Mouse (Mus musculus) midbrain, embryonic 14.5 days (tissue): Measurements from ENCODE around the gene Dgke. TPM values are rescaled to one million over a fixed set of nuclear protein-coding genes. Genes with fewer than 3 reads are reported as not detected.

Experiments used
- ATAC-seq: fragments of 200-750 bp; cut with Nextera tagmentation; 2 replicates; pipeline ENCODE4 v1.8.0; 2017; ENCODE audit warnings: moderate number of reproducible peaks, moderate library complexity; ENCODE audit not compliant: low FRiP score, low TSS enrichment
- DNase-seq: peaks from one replicate; pipeline ENCODE4 v3.0.0-alpha.2; 2015
- H3K27ac ChIP-seq: fragments of 300-500 bp; sonication (generic); replicated peaks from 2 replicates; pipeline ENCODE4 v1.5.1; 2014; ENCODE audit warnings: mild to moderate bottlenecking, low read depth, low read length, moderate library complexity
- H3K27me3 ChIP-seq: fragments of 300-500 bp; sonication (generic); 2 replicates; pipeline ENCODE4 v1.6.1; 2014; ENCODE audit warnings: low read length, control low read depth, mixed read lengths; ENCODE audit not compliant: control insufficient read depth, insufficient read depth
- H3K36me3 ChIP-seq: fragments of 300-500 bp; sonication (generic); 2 replicates; pipeline ENCODE4 v1.6.1; 2014; ENCODE audit warnings: low read length, control low read depth; ENCODE audit not compliant: control insufficient read depth, insufficient read depth
- H3K4me1 ChIP-seq: fragments of 300-500 bp; sonication (generic); 2 replicates; pipeline ENCODE4 v1.6.1; 2014; ENCODE audit warnings: mild to moderate bottlenecking, antibody characterized with exemption, low read length, control low read depth; ENCODE audit not compliant: control insufficient read depth, insufficient read depth
- H3K4me2 ChIP-seq: fragments of 300-500 bp; sonication (generic); 2 replicates; pipeline ENCODE4 v1.6.1; 2014; ENCODE audit warnings: mild to moderate bottlenecking, low read length, moderate library complexity
- H3K4me3 ChIP-seq: fragments of 300-500 bp; sonication (generic); replicated peaks from 2 replicates; pipeline ENCODE4 v1.5.1; 2014; ENCODE audit warnings: low read depth, low read length
- H3K9ac ChIP-seq: fragments of 300-500 bp; sonication (generic); replicated peaks from 2 replicates; pipeline ENCODE4 v1.6.1; 2014; ENCODE audit warnings: mild to moderate bottlenecking, low read length, moderate library complexity
- H3K9me3 ChIP-seq: fragments of 300-500 bp; sonication (generic); 2 replicates; pipeline ENCODE4 v1.6.1; 2016; ENCODE audit warnings: low read length, control low read depth, mixed read lengths; ENCODE audit not compliant: control insufficient read depth
- WGBS: fragments of 180-500 bp; shearing (Covaris S2); extraction: QIAGEN DNeasy Blood & Tissue Kit; methylation state at CpG from one replicate; pipeline ENCODE4 v1.1.7; 2014; 5-methylcytosine and 5-hydroxymethylcytosine counted together
- polyA plus RNA-seq: library from polyadenylated mRNA; unstranded; fragments of >200 nt; fragmentation: Nextera tagmentation; extraction: Ambion mirVana; gene quantifications from 2 replicates; pipeline ENCODE4 v1.2.1, GENCODE M21; 2014

Dgke gene
- polyA plus RNA-seq, 1 experiment from 2014 or later, result 16.2 TPM

DNA sequence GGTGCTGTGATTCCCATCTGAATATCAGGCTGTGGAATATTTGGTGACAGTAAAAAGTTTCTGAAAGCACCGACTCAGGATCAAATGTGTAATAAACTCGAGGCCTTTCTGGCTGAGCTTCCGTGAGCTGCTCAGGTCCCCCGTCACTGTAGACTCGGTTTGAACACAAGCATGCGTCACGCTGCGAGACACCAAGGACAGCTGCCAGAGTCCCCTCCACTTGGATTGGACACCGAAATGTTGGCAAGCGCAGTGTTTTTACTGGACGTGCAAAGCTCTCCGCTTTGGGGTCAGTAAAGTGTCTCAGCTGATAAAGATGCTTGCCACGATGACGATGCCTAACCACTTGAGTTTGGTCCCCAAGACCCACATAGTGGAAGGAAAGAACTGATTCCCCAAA, 2.0 kb upstream of the Dgke start:
- no peak overlapping the region for H3K9ac ChIP-seq
- 94% methylated on average over 14 of the region's 14 CpGs for WGBS
- no peak for ATAC-seq
- H3K27me3 ChIP-seq, result no peaks in the 10 kb centered on the region
- H3K27ac ChIP-seq, result no peak overlapping the region
- no peak overlapping the region for H3K4me2 ChIP-seq
- no peaks in the 10 kb centered on the region for H3K36me3 ChIP-seq
- no peak overlapping the region for H3K4me3 ChIP-seq
- H3K9me3 ChIP-seq, result no peaks in the 10 kb centered on the region
- no peaks in the 10 kb centered on the region for H3K4me1 ChIP-seq
- no peak for DNase-seq

DNA sequence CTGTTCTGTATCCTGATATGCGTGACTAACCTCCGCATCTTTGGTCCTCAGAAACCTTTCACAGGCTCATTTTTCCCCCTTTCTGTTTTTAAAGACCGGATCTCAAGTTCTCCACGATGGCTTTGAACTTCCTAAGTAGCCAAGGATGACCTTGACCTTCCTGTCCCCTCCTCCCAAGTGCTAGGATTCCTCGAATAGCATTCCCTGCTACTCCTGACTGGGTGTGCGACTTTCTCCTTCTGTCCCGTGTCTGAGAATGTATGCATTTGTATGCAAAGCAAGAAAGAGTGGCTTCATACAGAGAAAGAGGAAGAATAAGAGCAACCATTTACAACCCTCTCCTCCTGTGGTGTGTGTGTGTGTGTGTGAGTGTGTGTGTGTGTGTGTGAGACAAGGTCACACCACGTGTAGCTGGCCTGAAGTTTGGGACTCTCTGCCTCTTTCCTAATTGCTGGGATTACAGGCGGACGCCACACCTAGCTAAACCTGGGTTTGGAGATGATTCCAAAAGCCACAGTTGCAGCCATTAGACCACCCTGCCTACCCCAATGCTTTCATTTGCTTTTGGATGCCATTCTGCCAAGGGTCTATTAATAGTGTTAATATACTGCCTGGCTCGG, 1.3 kb upstream of the Dgke start:
- DNase-seq, result no peak
- Histone ChIP-seq H3K9me3 (no peaks in the 10 kb centered on the region), H3K4me1 (no peaks in the 10 kb centered on the region), H3K27me3 (no peaks in the 10 kb centered on the region), H3K4me2 (no peak overlapping the region), H3K27ac (no peak overlapping the region), H3K36me3 (no peaks in the 10 kb centered on the region), H3K9ac (no peak overlapping the region), H3K4me3 (no peak overlapping the region)
- 74% methylated on average over 11 of the region's 11 CpGs for WGBS
- no peak for ATAC-seq

DNA sequence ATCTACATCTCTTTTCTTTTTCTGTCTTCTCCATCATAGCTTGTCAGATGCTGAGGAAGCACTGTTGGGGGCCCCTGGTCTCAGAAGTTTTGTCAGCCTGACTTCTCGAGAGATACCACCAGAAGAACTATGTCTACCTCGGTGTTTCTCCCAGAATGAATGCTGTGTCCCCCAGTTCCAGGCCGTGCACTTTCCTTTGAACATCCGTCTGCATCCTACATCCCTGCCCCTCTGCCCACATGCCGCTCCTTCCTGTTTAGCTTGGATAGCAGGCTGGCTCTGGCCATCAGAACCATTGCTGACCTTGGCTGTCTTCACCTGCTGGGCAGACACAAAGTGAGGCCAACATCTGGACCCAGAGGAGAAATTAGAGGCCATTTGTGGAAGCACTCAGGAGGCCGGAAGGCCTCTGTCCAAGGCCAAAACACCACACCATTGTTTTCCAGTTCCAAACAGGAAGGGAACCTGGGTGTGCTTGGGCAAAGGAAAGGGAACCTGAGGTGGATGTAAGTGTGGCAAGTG, 712 bp upstream of the Dgke start:
- DNase-seq (no peak), ATAC-seq (no peak)
- H3K27ac ChIP-seq, result no peak overlapping the region
- H3K4me2 ChIP-seq, result no peak overlapping the region
- H3K9ac ChIP-seq, result no peak overlapping the region
- no peaks in the 10 kb centered on the region for H3K27me3 ChIP-seq
- H3K36me3 ChIP-seq, result no peaks in the 10 kb centered on the region
- WGBS, result 72% methylated on average over 6 of the region's 6 CpGs
- no peaks in the 10 kb centered on the region for H3K4me1 ChIP-seq
- no peaks in the 10 kb centered on the region for H3K9me3 ChIP-seq
- no peak overlapping the region for H3K4me3 ChIP-seq

DNA sequence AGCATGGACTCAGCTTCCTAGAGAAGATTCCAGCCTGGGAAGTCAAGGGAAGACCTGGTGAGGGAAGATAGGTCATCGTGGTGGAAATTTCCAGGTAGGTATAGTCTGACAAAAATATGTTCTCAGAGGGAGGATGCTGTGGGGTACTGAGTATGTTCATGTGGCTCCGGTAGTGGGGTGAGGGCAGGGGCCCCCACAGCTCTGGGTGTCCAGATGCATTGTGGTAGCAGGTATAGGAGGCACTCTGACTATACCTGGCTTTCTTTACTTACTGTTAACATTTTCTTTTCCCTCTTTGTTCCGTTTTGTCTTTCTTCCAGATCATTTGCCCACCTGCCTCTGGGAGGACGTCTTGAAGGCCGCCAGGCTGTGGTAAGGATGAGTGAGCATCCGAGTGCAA, 524 bp downstream of the Dgke start:
- H3K27me3 ChIP-seq, result no peaks in the 10 kb centered on the region
- H3K4me1 ChIP-seq, result no peaks in the 10 kb centered on the region
- DNase-seq, result no peak
- H3K4me2 ChIP-seq, result no peak overlapping the region
- H3K9me3 ChIP-seq, result no peaks in the 10 kb centered on the region
- no peaks in the 10 kb centered on the region for H3K36me3 ChIP-seq
- 80% methylated on average over 6 of the region's 6 CpGs for WGBS
- no peak overlapping the region for H3K9ac ChIP-seq
- no peak overlapping the region for H3K4me3 ChIP-seq
- no peak for ATAC-seq
- no peak overlapping the region for H3K27ac ChIP-seq

DNA sequence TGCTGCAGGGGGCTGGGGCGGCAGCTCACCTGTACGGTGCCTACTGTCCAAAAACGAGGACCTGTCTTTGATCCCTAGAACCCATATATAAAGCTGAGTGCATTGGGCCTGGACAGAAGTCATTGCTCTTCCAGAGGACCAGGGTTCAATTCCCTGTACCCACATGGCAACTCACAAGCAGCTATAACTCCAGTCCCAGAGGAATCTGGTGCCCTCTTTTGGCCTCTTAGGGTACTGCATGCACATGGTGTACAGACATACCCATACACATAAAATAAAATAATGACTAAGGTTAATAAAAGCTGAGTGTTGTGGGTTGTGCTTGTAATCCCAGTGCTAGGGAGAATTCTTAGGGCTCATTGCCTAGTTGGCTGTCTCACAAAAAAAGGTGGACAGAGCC, 1.4 kb downstream of the Dgke start:
- no peak overlapping the region for H3K4me3 ChIP-seq
- WGBS, result 98% methylated on average over 3 of the region's 3 CpGs
- ATAC-seq (no peak), DNase-seq (no peak)
- H3K4me1 ChIP-seq, result no peaks in the 10 kb centered on the region
- H3K27me3 ChIP-seq, result no peaks in the 10 kb centered on the region
- no peak overlapping the region for H3K4me2 ChIP-seq
- no peak overlapping the region for H3K9ac ChIP-seq
- H3K9me3 ChIP-seq, result no peaks in the 10 kb centered on the region
- H3K27ac ChIP-seq, result no peak overlapping the region
- no peaks in the 10 kb centered on the region for H3K36me3 ChIP-seq

DNA sequence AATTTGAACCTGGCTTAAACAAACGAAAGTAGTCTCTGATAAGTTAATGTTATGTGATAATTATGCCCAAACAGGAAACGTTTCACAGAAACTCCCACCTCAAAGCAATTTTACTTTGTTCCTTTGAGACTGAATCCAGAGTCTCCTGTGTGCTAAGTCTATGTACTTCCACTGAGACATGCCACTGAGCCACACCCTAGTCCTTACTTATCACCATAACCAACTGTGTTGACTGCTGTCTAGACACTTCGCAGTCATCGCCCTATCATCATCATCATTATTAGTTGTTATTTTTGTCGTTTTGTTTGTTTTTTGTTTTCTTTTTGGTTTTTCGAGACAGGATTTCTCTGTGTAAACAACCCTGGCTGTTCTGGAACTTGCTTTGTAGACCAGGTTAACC, 2.3 kb downstream of the Dgke start:
- no peaks in the 10 kb centered on the region for H3K36me3 ChIP-seq
- WGBS, result 88% methylated on average over 6 of the region's 6 CpGs
- no peaks in the 10 kb centered on the region for H3K9me3 ChIP-seq
- no peak for ATAC-seq
- no peak overlapping the region for H3K4me3 ChIP-seq
- DNase-seq, result no peak
- H3K27me3 ChIP-seq, result no peaks in the 10 kb centered on the region
- no peak overlapping the region for H3K27ac ChIP-seq
- H3K4me2 ChIP-seq, result no peak overlapping the region
- peaks cover 7% of the 10 kb centered on the region for H3K4me1 ChIP-seq
- no peak overlapping the region for H3K9ac ChIP-seq

DNA sequence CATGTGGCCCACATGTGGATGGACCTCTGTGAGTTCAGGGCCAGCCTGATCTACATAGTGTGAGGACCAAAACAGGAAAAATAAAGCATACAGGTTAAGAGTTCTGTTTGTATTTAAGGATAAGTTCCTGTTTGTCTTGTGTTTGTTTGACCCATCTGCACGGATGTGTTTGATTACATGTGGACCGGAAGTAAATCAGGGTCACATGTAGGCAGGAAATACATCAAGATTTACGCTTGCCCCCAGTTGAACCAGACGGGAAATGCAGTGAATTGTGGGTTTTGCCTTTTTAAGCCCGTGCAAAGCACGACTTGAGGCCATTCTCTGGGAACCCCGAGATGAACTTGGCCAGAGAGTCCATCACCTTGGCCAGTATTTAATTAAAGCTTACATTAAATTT, 5.3 kb downstream of the Dgke start:
- H3K9me3 ChIP-seq, result no peaks in the 10 kb centered on the region
- no peak overlapping the region for H3K4me3 ChIP-seq
- H3K4me1 ChIP-seq, result peaks cover 26% of the 10 kb centered on the region
- no peak for DNase-seq
- H3K9ac ChIP-seq, result no peak overlapping the region
- H3K27me3 ChIP-seq, result no peaks in the 10 kb centered on the region
- H3K36me3 ChIP-seq, result 0 out of 2 replicates have a peak, but pooled peaks cover 2% of the 10 kb centered on the region
- H3K27ac ChIP-seq, result no peak overlapping the region
- 93% methylated on average over 7 of the region's 7 CpGs for WGBS
- no peak overlapping the region for H3K4me2 ChIP-seq
- ATAC-seq, result no peak

DNA sequence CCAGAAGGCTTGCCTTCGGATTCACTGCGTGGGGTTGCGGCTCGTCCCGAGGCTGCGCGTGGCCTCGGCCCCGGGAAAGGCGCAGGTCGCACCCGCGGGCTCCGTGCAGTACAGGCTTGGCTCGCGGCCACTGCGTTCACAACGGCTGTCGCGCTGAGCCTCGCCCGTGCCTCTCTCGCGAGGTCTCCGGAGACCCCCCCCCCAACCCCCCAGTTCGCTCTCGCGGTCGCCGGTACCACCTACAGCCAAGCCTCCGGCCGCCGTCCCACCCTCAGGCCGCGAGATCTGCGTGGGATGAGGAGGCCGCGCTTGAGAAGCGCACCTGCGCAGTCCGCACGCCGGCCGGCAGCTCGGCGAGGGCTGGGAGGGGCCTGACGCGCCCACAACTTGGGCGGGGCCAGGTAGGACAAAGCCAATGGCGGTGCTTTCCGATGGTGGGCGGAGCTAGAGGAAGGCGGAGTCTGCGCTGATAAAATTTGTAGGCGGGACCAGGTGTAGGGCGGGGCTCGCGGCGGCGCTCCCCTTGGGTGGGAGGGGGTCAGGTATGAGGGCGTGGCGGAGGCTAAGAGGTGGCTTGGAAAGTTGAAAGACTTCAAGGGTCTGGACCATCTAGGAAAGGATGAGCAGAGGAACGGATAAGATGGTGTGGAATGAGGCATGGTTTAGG, 6.1 kb downstream of the Dgke start:
- peak; percentile 94 for DNase-seq
- H3K4me2 ChIP-seq, result peak overlapping the region; percentile 85
- H3K9me3 ChIP-seq, result no peaks in the 10 kb centered on the region
- no peaks in the 10 kb centered on the region for H3K27me3 ChIP-seq
- H3K4me3 ChIP-seq, result peak overlapping the region; percentile 87
- H3K4me1 ChIP-seq, result peaks cover 26% of the 10 kb centered on the region
- H3K27ac ChIP-seq, result peak overlapping the region; percentile 74
- ATAC-seq, result peak; percentile 93
- H3K36me3 ChIP-seq, result 0 out of 2 replicates have a peak, but pooled peaks cover 3% of the 10 kb centered on the region
- under 1% methylated on average over 63 of the region's 63 CpGs for WGBS
- peak overlapping the region; percentile 88 for H3K9ac ChIP-seq

DNA sequence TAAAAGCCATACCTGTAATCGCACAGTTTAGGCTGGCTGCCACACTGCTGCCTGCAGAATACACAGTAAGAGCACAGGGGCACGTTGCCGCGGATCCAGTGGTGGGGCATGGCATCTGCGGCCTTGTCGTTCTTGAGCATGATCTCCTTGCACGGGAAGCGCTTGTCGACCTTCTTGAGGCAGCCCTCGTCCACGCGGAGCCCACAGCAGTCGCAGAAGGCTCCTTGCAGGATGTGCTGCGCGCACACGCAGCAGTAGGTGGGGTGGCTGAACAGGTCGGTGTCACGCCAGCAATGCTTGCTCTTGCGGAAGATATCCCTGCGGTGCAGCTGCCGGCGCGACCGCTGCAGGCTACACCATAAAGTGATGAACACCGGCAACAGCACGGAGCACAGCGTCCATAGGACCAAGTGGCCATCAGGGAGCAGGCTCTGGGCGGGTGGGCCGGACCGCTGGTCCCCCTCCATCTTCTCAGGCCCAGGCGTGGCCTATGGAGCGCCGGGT, 6.7 kb downstream of the Dgke start:
- H3K27ac ChIP-seq, result peak overlapping the region; percentile 74
- DNase-seq (peak; percentile 69), ATAC-seq (peak; percentile 81)
- peak overlapping the region; percentile 85 for H3K4me2 ChIP-seq
- no peaks in the 10 kb centered on the region for H3K9me3 ChIP-seq
- H3K9ac ChIP-seq, result peak overlapping the region; percentile 88
- H3K27me3 ChIP-seq, result no peaks in the 10 kb centered on the region
- H3K4me1 ChIP-seq, result peaks cover 26% of the 10 kb centered on the region
- WGBS, result under 1% methylated on average over 33 of the region's 33 CpGs
- H3K4me3 ChIP-seq, result peak overlapping the region; percentile 87
- H3K36me3 ChIP-seq, result peaks cover 3% of the 10 kb centered on the region; the same call in 1 of the 2 replicates
